Mouse (Mus musculus) ES-Bruce4 (cell line): ENCODE measurements at regions not wholly inside any gene's neighbourhood (a gene's known extent, or its start where the extent isn't known, plus 50 kb on each side); places are given as distances from the start of the nearest gene placed in this dataset.

Experiments
- CTCF ChIP-seq: IDR thresholded peaks from one replicate; pipeline ENCODE4 v1.8.1; 2011; ENCODE audit warnings: low read depth, low read length
- EP300 ChIP-seq: IDR thresholded peaks from 2 replicates; pipeline ENCODE4 v1.6.1; 2011; ENCODE audit warnings: low read depth, low read length; ENCODE audit not compliant: insufficient read depth
- POLR2A ChIP-seq: IDR thresholded peaks from one replicate; pipeline ENCODE4 v1.8.1; 2011; ENCODE audit warnings: low read length; ENCODE audit not compliant: insufficient read depth

- no peak for TF ChIP-seq EP300
- no peak for TF ChIP-seq CTCF
- TF ChIP-seq POLR2A = no peak
Measured at GRCm38 (mm10) chr2:148527755-148528154, 84.4 kb upstream of the Cd93 start.
